In the genomic region with DNA sequence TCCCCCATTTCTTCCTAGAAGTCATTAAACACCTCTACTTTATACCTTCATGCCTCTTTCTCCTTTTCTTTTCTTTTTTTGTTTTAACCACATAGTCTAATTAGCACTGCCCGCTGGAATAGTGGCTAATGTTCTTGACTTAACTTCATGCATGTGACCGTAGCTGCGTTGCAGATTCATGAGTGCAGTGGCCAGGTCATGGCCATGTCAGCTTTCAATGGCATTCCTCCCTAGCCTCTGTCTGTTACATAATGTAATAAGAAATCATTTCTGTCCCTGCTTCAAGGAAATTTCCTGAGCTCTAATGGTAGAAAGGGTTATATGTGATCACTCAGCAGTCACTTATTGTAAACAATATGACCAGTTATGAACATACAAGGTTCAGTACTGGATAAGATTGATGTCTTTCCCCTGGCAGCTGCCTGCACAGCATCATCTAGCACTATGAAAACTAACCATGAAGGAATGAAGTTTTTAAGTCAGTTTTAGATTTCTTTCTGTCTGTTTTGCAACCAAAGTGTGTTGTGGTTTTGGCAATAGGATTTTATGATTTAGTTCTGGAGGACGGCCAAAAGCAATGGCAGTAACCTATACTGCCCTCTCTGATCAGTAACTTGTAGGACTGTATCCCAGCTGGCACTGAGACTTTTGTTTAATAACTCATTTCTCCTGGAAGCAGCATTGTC, we compare ENCODE assay signal across 17 mouse cellular contexts.
DNase-seq lines count a peak whose midpoint lies in the region; ATAC-seq and TF ChIP-seq lines count a peak whose summit lies in the region.
"Had no signal": no experiment of that assay in that cellular context is flagged by ENCODE, and none has a peak within 500 bp of the region (broad histone marks: within the 10 kb centered on the region; RNA-seq: fewer than 3 reads in every experiment).

No protein-coding gene starts in this region.

- peak overlapping the region; percentile 33; the same call in 1 of the 2 replicates for H3K27ac ChIP-seq in limb, embryonic 13.5 days
- no peak overlapping the region for H3K27ac ChIP-seq in limb, embryonic 10.5 days
- peak overlapping the region; percentile 59; the same call in 1 of the 2 replicates for H3K27ac ChIP-seq in stomach, embryonic 14.5 days (ENCODE audit: low read length)
- H3K27ac ChIP-seq in cerebellum, adult 2 months (ENCODE audit: insufficient read depth, low read length): no peak overlapping the region
- H3K27ac ChIP-seq: forebrain, embryonic 15.5 days; hindbrain, postnatal 0 days; midbrain, embryonic 13.5 days; neural tube, embryonic 12.5 days had no signal

- H3K27me3 ChIP-seq in limb, embryonic 13.5 days: no peaks in the 10 kb centered on the region
- H3K27me3 ChIP-seq in limb, embryonic 10.5 days (ENCODE audit: low read depth, poor library complexity, severe bottlenecking): no peaks in the 10 kb centered on the region
- no peaks in the 10 kb centered on the region for H3K27me3 ChIP-seq in stomach, embryonic 14.5 days (ENCODE audit: control insufficient read depth, insufficient read depth, low read length)
- no peaks in the 10 kb centered on the region for H3K27me3 ChIP-seq in cerebellum, adult 2 months (ENCODE audit: control insufficient read depth, insufficient read depth, low read length)
- H3K27me3 ChIP-seq: forebrain, embryonic 15.5 days; midbrain, embryonic 13.5 days; neural tube, embryonic 12.5 days had no signal

- WGBS in limb, embryonic 13.5 days: 58% methylated on average over 4 of the region's 4 CpGs
- 76% methylated on average over 4 of the region's 4 CpGs for WGBS in limb, embryonic 10.5 days
- WGBS in stomach, embryonic 14.5 days: 22% methylated on average over 4 of the region's 4 CpGs
- 90% methylated on average over 4 of the region's 4 CpGs for WGBS in cerebellum, adult 2 months

- H3K4me2 ChIP-seq in limb, embryonic 13.5 days (replicated peaks): no peak overlapping the region
- no peak overlapping the region for H3K4me2 ChIP-seq in stomach, embryonic 14.5 days (replicated peaks; ENCODE audit: low read depth, low read length)
- H3K4me2 ChIP-seq: forebrain, embryonic 15.5 days; midbrain, embryonic 13.5 days; neural tube, embryonic 12.5 days had no signal

- TF ChIP-seq CTCF in cerebellum, adult 2 months (IDR thresholded peaks at IDR 0.05; ENCODE audit: borderline replicate concordance, insufficient read depth, low read depth, low read length): no peak

- no peak for TF ChIP-seq POLR2A in cerebellum, adult 2 months (IDR thresholded peaks at IDR 0.05; ENCODE audit: borderline replicate concordance, insufficient read depth, low read length)

- no peak overlapping the region for H3K4me3 ChIP-seq in limb, embryonic 13.5 days
- no peak overlapping the region for H3K4me3 ChIP-seq in limb, embryonic 10.5 days
- H3K4me3 ChIP-seq in stomach, embryonic 14.5 days (ENCODE audit: low read depth, low read length): no peak overlapping the region
- no peak overlapping the region for H3K4me3 ChIP-seq in cerebellum, adult 2 months (replicated peaks; ENCODE audit: insufficient read depth, low read depth, low read length)
- H3K4me3 ChIP-seq: forebrain, embryonic 15.5 days; midbrain, embryonic 13.5 days; neural tube, embryonic 12.5 days had no signal

- no peaks in the 10 kb centered on the region for H3K36me3 ChIP-seq in limb, embryonic 13.5 days
- no peaks in the 10 kb centered on the region for H3K36me3 ChIP-seq in limb, embryonic 10.5 days
- H3K36me3 ChIP-seq in stomach, embryonic 14.5 days (ENCODE audit: control insufficient read depth, insufficient read depth, low read length): no peaks in the 10 kb centered on the region
- H3K36me3 ChIP-seq: forebrain, embryonic 15.5 days; midbrain, embryonic 13.5 days; neural tube, embryonic 12.5 days had no signal

- H3K9me3 ChIP-seq in limb, embryonic 13.5 days: no peaks in the 10 kb centered on the region
- no peaks in the 10 kb centered on the region for H3K9me3 ChIP-seq in limb, embryonic 10.5 days (replicated peaks)
- H3K9me3 ChIP-seq in stomach, embryonic 14.5 days (ENCODE audit: control insufficient read depth, low read depth, low read length): no peaks in the 10 kb centered on the region
- H3K9me3 ChIP-seq: forebrain, embryonic 15.5 days; midbrain, embryonic 13.5 days; neural tube, embryonic 12.5 days had no signal

- H3K4me1 ChIP-seq in limb, embryonic 13.5 days: peaks cover 43% of the 10 kb centered on the region
- peaks cover 13% of the 10 kb centered on the region; the same call in 1 of the 2 replicates for H3K4me1 ChIP-seq in limb, embryonic 10.5 days
- H3K4me1 ChIP-seq in stomach, embryonic 14.5 days (ENCODE audit: control insufficient read depth, insufficient read depth, low read length): peaks cover 44% of the 10 kb centered on the region
- H3K4me1 ChIP-seq in cerebellum, adult 2 months (ENCODE audit: control insufficient read depth, insufficient read depth, low read length): no peaks in the 10 kb centered on the region
- H3K4me1 ChIP-seq: forebrain, embryonic 15.5 days had no signal

- ATAC-seq in limb, embryonic 13.5 days (ENCODE audit: low FRiP score, low read depth): peak; percentile 71; the same call in 1 of the 2 replicates
- ATAC-seq in stomach, embryonic 14.5 days (ENCODE audit: insufficient number of reproducible peaks, insufficient read depth, low FRiP score, low read depth): peak; percentile 39; the same call in 1 of the 2 replicates
- ATAC-seq: forebrain, embryonic 15.5 days; hindbrain, postnatal 0 days; midbrain, embryonic 13.5 days had no signal

- peak; percentile 81 for DNase-seq in heart, adult 11 months
- DNase-seq in heart, postnatal 14 days: no peak
- no peak for DNase-seq in limb, embryonic 10.5 days (ENCODE audit: low spot score)
- peak; percentile 66 to 73 for DNase-seq in adrenal gland, postnatal 36 days
- DNase-seq in cerebellum, adult 2 months: no peak
- DNase-seq in cerebellum, adult 8-10 months: no peak
- DNase-seq: B cell, adult 2 months; layer of hippocampus, adult 9-11 months; left cerebral cortex, postnatal 4 days; lung, postnatal 36 days; thymus, postnatal 14 days had no signal

- no peak overlapping the region for H3K9ac ChIP-seq in limb, embryonic 13.5 days
- no peak overlapping the region for H3K9ac ChIP-seq in stomach, embryonic 14.5 days (replicated peaks; ENCODE audit: low read depth, low read length)
- H3K9ac ChIP-seq: forebrain, embryonic 15.5 days; midbrain, embryonic 13.5 days; neural tube, embryonic 12.5 days had no signal

- intact Hi-C loops in heart, postnatal 14 days (cut with DNase I): no loop called here

Comparison
In these comparisons a context has a peak if more than half of its experiments do, and no peak if none do; other contexts are left out.
1. DNase-seq: peak in heart, adult 11 months (single experiment) and adrenal gland, postnatal 36 days (2 of 2); none in heart, postnatal 14 days (0 of 2), limb, embryonic 10.5 days (single experiment), cerebellum, adult 2 months (0 of 2) and cerebellum, adult 8-10 months (single experiment).
2. H3K27ac ChIP-seq: peak in limb, embryonic 13.5 days (single experiment) and stomach, embryonic 14.5 days (single experiment); none in limb, embryonic 10.5 days (single experiment) and cerebellum, adult 2 months (single experiment).